Mouse (Mus musculus): ENCODE results near the gene Rab11fip2.

Gene Rab11fip2

GRCm38 (mm10) chr19:59860799-59861198 lies 82.7 kb downstream of the Rab11fip2 start:
- DNase-seq (ENCODE audit: low read depth, low spot score): no peak

- no peak for DNase-seq (ENCODE audit: low read depth, low spot score)
Observed at GRCm38 (mm10) chr19:59853061-59853460, 90.4 kb downstream of the Rab11fip2 start.
